Mouse (Mus musculus) CH12.LX (cell line): ENCODE results near the gene Opn1sw. TPM values are rescaled to one million over a fixed set of nuclear protein-coding genes. Genes with fewer than 3 reads are reported as not detected.

Experiments
- DNase-seq: peaks from one replicate; pipeline ENCODE4 v3.0.0-alpha.2; 2013; ENCODE audit errors: extremely low read depth
- H3K27ac ChIP-seq: 2 replicates; pipeline ENCODE4 v1.5.1; 2012; ENCODE audit warnings: low read depth, mild to moderate bottlenecking, control low read depth, moderate library complexity; ENCODE audit not compliant: insufficient read depth
- H3K27me3 ChIP-seq: replicated peaks from 2 replicates; pipeline ENCODE3; 2012; ENCODE audit warnings: inconsistent platforms
- H3K36me3 ChIP-seq, 2 experiments: replicated peaks in 1 of 2; 2 replicates each; pipeline versions ENCODE3 to v1.6.1; 2012; ENCODE audit warnings: inconsistent platforms in 1 of 2, low read length in 1 of 2, mild to moderate bottlenecking in 1 of 2, mixed read lengths in 1 of 2, moderate library complexity in 1 of 2; ENCODE audit not compliant: control insufficient read depth in 1 of 2, insufficient read depth in 1 of 2
- H3K4me1 ChIP-seq, 2 experiments: 2 replicates each; pipeline ENCODE4 v1.6.1; 2012; ENCODE audit warnings: inconsistent platforms in 1 of 2, moderate library complexity in 1 of 2; ENCODE audit not compliant: insufficient read depth in 2 of 2, control insufficient read depth in 1 of 2
- H3K4me2 ChIP-seq: 2 replicates; pipeline ENCODE4 v1.6.1; 2012; ENCODE audit warnings: low read depth, mild to moderate bottlenecking, control low read depth; ENCODE audit not compliant: poor library complexity, insufficient read depth, severe bottlenecking
- H3K4me3 ChIP-seq, 3 experiments: fragments of 150-350 bp in 1 of 3; sonication (generic) in 1 of 3; replicated peaks in 1 of 3; 2 replicates each; pipeline versions ENCODE3 to v1.5.1; 2011 to 2012; ENCODE audit warnings: low read depth in 2 of 3, low read length in 2 of 3, mild to moderate bottlenecking in 2 of 3, moderate library complexity in 2 of 3, control low read depth in 1 of 3, improper control_type of control experiment in 1 of 3, inconsistent platforms in 1 of 3, mixed read lengths in 1 of 3; ENCODE audit not compliant: poor library complexity in 1 of 3
- H3K79me2 ChIP-seq: replicated peaks from 2 replicates; pipeline ENCODE4 v1.6.1; 2012; ENCODE audit warnings: mild to moderate bottlenecking, moderate library complexity; ENCODE audit not compliant: control insufficient read depth, poor library complexity, insufficient read depth, severe bottlenecking; ENCODE audit errors: extremely low read depth
- H3K9ac ChIP-seq: 2 replicates; pipeline ENCODE4 v1.6.1; 2012; ENCODE audit warnings: low read depth, mild to moderate bottlenecking, control low read depth, moderate library complexity; ENCODE audit not compliant: insufficient read depth
- H3K9me3 ChIP-seq: replicated peaks from 2 replicates; pipeline ENCODE3; 2012; ENCODE audit warnings: low read length, inconsistent platforms, mixed read lengths
- BHLHE40 ChIP-seq: IDR thresholded peaks from 2 replicates; pipeline ENCODE4 v1.6.1; 2011; ENCODE audit warnings: mild to moderate bottlenecking, low read depth, low read length, improper control_type of control experiment
- CHD1 ChIP-seq: IDR thresholded peaks from 2 replicates; pipeline ENCODE4 v1.6.1; 2012; ENCODE audit warnings: low read depth, low read length, improper control_type of control experiment, inconsistent platforms
- CTCF ChIP-seq, 2 experiments: IDR thresholded peaks in 1 of 2; conservative IDR thresholded peaks in 1 of 2; 2 replicates each; pipeline ENCODE4 v1.5.1; 2011 to 2012; ENCODE audit warnings: low read depth in 2 of 2, low read length in 2 of 2, improper control_type of control experiment in 1 of 2, inconsistent platforms in 1 of 2, mild to moderate bottlenecking in 1 of 2, moderate library complexity in 1 of 2
- E2F4 ChIP-seq: IDR thresholded peaks from 2 replicates; pipeline ENCODE4 v1.6.1; 2011; ENCODE audit warnings: low read depth, low read length, improper control_type of control experiment; ENCODE audit not compliant: insufficient replicate concordance
- EP300 ChIP-seq: IDR thresholded peaks from 2 replicates; pipeline ENCODE4 v1.6.1; 2011; ENCODE audit warnings: low read length, improper control_type of control experiment
- ETS1 ChIP-seq: conservative IDR thresholded peaks from 2 replicates; pipeline ENCODE4 v1.6.1; 2012; ENCODE audit warnings: low read depth, mild to moderate bottlenecking, inconsistent platforms, low read length, improper control_type of control experiment, moderate library complexity
- GABPA ChIP-seq: IDR thresholded peaks from 2 replicates; pipeline ENCODE4 v1.6.1; 2012; ENCODE audit warnings: low read depth, low read length, improper control_type of control experiment, inconsistent platforms; ENCODE audit not compliant: insufficient replicate concordance
- IRF4 ChIP-seq: IDR thresholded peaks from 2 replicates; pipeline ENCODE4 v1.6.1; 2014; ENCODE audit warnings: low read depth, mild to moderate bottlenecking, inconsistent platforms, low read length, improper control_type of control experiment
- JUND ChIP-seq: conservative IDR thresholded peaks from 2 replicates; pipeline ENCODE4 v1.6.1; 2011; ENCODE audit warnings: low read depth, low read length, improper control_type of control experiment
- MAFK ChIP-seq: IDR thresholded peaks from 2 replicates; pipeline ENCODE4 v1.6.1; 2011; ENCODE audit warnings: low read length, improper control_type of control experiment; ENCODE audit not compliant: insufficient replicate concordance
- MAX ChIP-seq: IDR thresholded peaks from 2 replicates; pipeline ENCODE4 v1.6.1; 2011; ENCODE audit warnings: low read length, improper control_type of control experiment
- MAZ ChIP-seq: IDR thresholded peaks from 2 replicates; pipeline ENCODE4 v1.6.1; 2012; ENCODE audit warnings: low read depth, mild to moderate bottlenecking, inconsistent platforms, low read length, improper control_type of control experiment, moderate library complexity
- MEF2A ChIP-seq: IDR thresholded peaks from 2 replicates; pipeline ENCODE4 v1.6.1; 2014; ENCODE audit warnings: low read depth, mild to moderate bottlenecking, inconsistent platforms, low read length, improper control_type of control experiment, borderline replicate concordance
- MXI1 ChIP-seq: IDR thresholded peaks from 2 replicates; pipeline ENCODE4 v1.6.1; 2011; ENCODE audit warnings: mild to moderate bottlenecking, low read depth, low read length, improper control_type of control experiment
- MYC ChIP-seq: IDR thresholded peaks from 2 replicates; pipeline ENCODE4 v1.6.1; 2011; ENCODE audit warnings: low read depth, mild to moderate bottlenecking, improper control_type of control experiment, low read length
- PAX5 ChIP-seq: IDR thresholded peaks from 2 replicates; pipeline ENCODE4 v1.6.1; 2012; ENCODE audit warnings: low read length, inconsistent platforms, mixed read lengths
- POLR2A ChIP-seq: IDR thresholded peaks from 2 replicates; pipeline ENCODE4 v1.6.1; 2011; ENCODE audit warnings: low read depth, mild to moderate bottlenecking, improper control_type of control experiment, low read length
- POLR2AphosphoS2 ChIP-seq: IDR thresholded peaks from 2 replicates; pipeline ENCODE4 v1.6.1; 2011; ENCODE audit warnings: low read depth, low read length, improper control_type of control experiment
- RCOR1 ChIP-seq: conservative IDR thresholded peaks from 2 replicates; pipeline ENCODE4 v1.6.1; 2012; ENCODE audit warnings: low read depth, mild to moderate bottlenecking, inconsistent platforms, low read length, improper control_type of control experiment
- SIN3A ChIP-seq: IDR thresholded peaks from 2 replicates; pipeline ENCODE4 v1.6.1; 2012; ENCODE audit warnings: low read length, improper control_type of control experiment, inconsistent platforms
- SMC3 ChIP-seq: IDR thresholded peaks from 2 replicates; pipeline ENCODE4 v1.6.1; 2011; ENCODE audit warnings: low read depth, low read length, improper control_type of control experiment
- TBP ChIP-seq: conservative IDR thresholded peaks from 2 replicates; pipeline ENCODE4 v1.6.1; 2011; ENCODE audit warnings: low read depth, low read length, improper control_type of control experiment
- TCF12 ChIP-seq: IDR thresholded peaks from 2 replicates; pipeline ENCODE4 v1.6.1; 2014; ENCODE audit warnings: low read depth, mild to moderate bottlenecking, inconsistent platforms, low read length, improper control_type of control experiment
- ZC3H11A ChIP-seq: IDR thresholded peaks from 2 replicates; pipeline ENCODE4 v1.6.1; 2012; ENCODE audit warnings: low read depth, mild to moderate bottlenecking, inconsistent platforms, low read length, improper control_type of control experiment
- dilution Hi-C: fragments of 300-500 bp; cut with MboI; formaldehyde crosslinking; loops from 2 replicates; pipeline ENCODE4 v1.14.3; 2020; ENCODE audit warnings: low sequenced_read_pairs; ENCODE audit not compliant: extremely low pct_unique_long_range_greater_than_20kb, extremely low pct_ligation_motif_present
- in situ Hi-C: fragments of 300-500 bp; cut with MboI; formaldehyde crosslinking; loops from 3 replicates; pipeline ENCODE4 v1.14.3; 2019; ENCODE audit warnings: low sequenced_read_pairs, low pct_ligation_motif_present, low pct_unique_long_range_greater_than_20kb, mixed read lengths
- polyA plus RNA-seq: library from polyadenylated mRNA; unstranded; fragments of >175 nt; gene quantifications from 2 replicates; pipeline ENCODE4 v1.2.1, GENCODE M21; 2012; ENCODE audit warnings: low read depth; ENCODE audit not compliant: insufficient read length
- total RNA-seq, 2 experiments: library from RNA; depleted of rRNA; stranded (reverse); fragments of 300-350 nt in 1 of 2; fragments of >200 nt in 1 of 2; gene quantifications; 2 replicates each; pipeline ENCODE4 v1.2.3; 2012 to 2014

The Opn1sw gene
- total and polyA plus RNA-seq, 3 experiments, result not detected

DNA sequence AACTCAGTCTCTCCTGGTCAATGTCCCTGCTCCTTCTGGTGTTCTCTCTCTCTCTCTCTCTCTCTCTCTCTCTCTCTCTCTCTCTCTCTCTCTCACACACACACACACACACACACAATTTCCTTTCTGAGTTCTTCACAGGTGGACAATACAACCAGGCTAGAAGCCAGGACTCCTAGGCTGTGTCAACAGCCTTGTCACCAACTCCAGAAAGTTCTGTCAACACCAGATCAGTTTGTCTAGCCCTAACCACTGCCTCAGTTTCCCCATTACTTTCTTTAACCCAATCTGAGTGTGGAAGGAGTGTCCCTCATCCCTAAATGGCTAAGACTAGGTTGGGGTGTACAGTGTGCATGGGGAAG, 44.4 kb upstream of the Opn1sw start:
- Histone ChIP-seq H3K27me3 (peaks cover 2% of the 10 kb centered on the region), H3K4me3 (no peak overlapping the region), H3K9ac (no peak overlapping the region), H3K4me2 (no peak overlapping the region), H3K4me1 (peaks cover 18 to 60% of the 10 kb centered on the region in 2 experiments), H3K36me3 (no peaks in the 10 kb centered on the region)
- dilution Hi-C loops, result no loop called here
- TF ChIP-seq TBP, result no peak
- no peak for TF ChIP-seq TCF12
- no peak for TF ChIP-seq SMC3
- no peak for TF ChIP-seq RCOR1
- TF ChIP-seq PAX5, result no peak
- TF ChIP-seq MXI1, result no peak
- TF ChIP-seq GABPA, result no peak
- no peak for TF ChIP-seq POLR2AphosphoS2
- TF ChIP-seq BHLHE40, result no peak
- TF ChIP-seq CTCF (conservative IDR thresholded peaks at IDR 0.05 in 1 of 2, IDR thresholded peaks at IDR 0.05 in 1 of 2; ENCODE audit: low read depth in 2 of 2, low read length in 2 of 2), result no peak
- no peak for TF ChIP-seq CHD1
- TF ChIP-seq ZC3H11A, result no peak
- TF ChIP-seq MAZ, result no peak
- TF ChIP-seq, all 38 proteins: peak for 0
- Histone ChIP-seq H3K27ac (no peak overlapping the region), H3K79me2 (no peaks in the 10 kb centered on the region), H3K9me3 (peaks cover 3% of the 10 kb centered on the region)
- in situ Hi-C loops, result no loop called here
- DNase-seq, result no peak

DNA sequence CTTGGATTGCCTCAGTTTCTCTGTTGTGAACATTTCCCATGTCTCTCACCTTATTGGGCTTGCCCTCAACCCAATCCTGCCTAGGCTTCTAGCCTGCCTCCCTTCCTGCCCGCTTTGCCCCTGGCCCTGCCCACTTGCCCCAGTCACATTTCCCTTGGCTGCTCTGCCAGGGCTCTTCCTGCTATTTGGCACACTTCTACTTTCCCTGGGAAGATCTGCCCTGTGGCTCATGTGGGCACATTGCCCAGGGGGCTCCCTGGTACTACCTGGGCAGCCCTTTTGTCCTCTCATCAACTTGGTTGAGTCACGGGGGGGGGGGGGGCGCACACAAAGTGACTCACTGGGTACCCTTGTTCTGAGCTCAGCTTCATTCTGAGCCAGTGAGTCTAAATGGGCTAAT, 43.9 kb upstream of the Opn1sw start:
- peaks cover 3% of the 10 kb centered on the region for H3K9me3 ChIP-seq
- DNase-seq, result no peak
- no peak overlapping the region for H3K4me2 ChIP-seq
- H3K4me1 ChIP-seq, result peaks cover 18 to 57% of the 10 kb centered on the region in 2 experiments
- H3K27ac ChIP-seq, result no peak overlapping the region
- peaks cover 2% of the 10 kb centered on the region for H3K27me3 ChIP-seq
- TF ChIP-seq RCOR1 (no peak), MEF2A (no peak), EP300 (no peak), E2F4 (no peak)
- dilution Hi-C loops, result no loop called here
- no peaks in the 10 kb centered on the region for H3K36me3 ChIP-seq
- H3K4me3 ChIP-seq, result no peak overlapping the region
- no peaks in the 10 kb centered on the region for H3K79me2 ChIP-seq
- no peak overlapping the region for H3K9ac ChIP-seq
- in situ Hi-C loops, result no loop called here

DNA sequence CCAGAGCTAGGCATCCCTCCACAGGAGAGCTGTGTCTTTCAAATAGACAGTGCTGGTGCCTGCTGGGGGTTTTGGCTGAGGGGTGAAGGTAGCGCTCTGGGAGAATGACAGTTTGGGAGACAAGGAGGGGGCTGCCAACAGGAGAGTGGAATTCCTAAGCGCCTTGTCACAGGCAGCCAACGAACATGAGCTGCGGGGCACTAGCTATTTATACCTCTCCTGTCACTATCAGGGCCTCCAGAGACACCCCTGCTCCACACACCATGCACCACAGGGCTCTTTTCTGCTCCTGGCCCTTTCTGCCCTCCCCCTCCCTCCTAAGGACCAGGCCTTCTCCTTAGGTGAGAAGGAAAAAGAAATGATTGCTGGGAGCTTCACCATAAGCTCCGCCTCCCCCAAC, 43.2 kb upstream of the Opn1sw start:
- Histone ChIP-seq H3K27ac (no peak overlapping the region), H3K4me3 (no peak overlapping the region), H3K27me3 (no peaks in the 10 kb centered on the region), H3K9ac (no peak overlapping the region), H3K79me2 (no peaks in the 10 kb centered on the region), H3K4me1 (peaks cover 16 to 50% of the 10 kb centered on the region in 2 experiments), H3K4me2 (no peak overlapping the region)
- DNase-seq, result no peak
- dilution Hi-C loops (no loop called here), in situ Hi-C loops (no loop called here)
- no peak for TF ChIP-seq IRF4
- TF ChIP-seq MXI1, result no peak
- no peak for TF ChIP-seq JUND
- no peak for TF ChIP-seq SMC3
- no peak for TF ChIP-seq MAFK
- TF ChIP-seq SIN3A, result no peak
- no peak for TF ChIP-seq POLR2A
- TF ChIP-seq MYC, result no peak
- no peak for TF ChIP-seq ETS1
- TF ChIP-seq MAZ, result no peak
- TF ChIP-seq POLR2AphosphoS2, result no peak
- TF ChIP-seq MAX, result no peak
- no peak for TF ChIP-seq E2F4
- TF ChIP-seq, all 38 proteins: peak for 0
- Histone ChIP-seq H3K9me3 (peaks cover 3% of the 10 kb centered on the region), H3K36me3 (no peaks in the 10 kb centered on the region)
